8 mouse cellular contexts compared by ENCODE assay signal in the genomic region with DNA sequence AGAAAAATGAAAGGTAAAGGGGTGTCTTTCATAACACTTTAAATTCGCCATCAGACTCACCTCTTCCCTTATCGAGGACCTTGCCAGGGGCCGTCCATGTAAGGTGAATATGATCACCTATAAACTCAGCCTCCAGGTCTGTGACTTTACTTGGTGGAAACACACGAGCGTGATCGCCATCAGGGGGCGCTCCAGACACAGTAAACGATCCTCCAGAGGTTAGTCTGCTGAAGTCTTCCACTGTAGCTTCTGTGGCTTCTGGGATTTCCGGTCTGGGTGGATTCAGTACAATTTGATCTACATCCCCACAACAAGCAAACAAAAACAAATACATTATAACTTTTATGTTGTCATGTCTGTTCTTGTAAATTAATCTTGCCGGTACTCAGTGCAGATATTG. TPM values are rescaled to one million over a fixed set of nuclear protein-coding genes. Genes with fewer than 3 reads are reported as not detected.
A peak's percentile ranks its signal among the peaks of the same experiment; 100 is the strongest.
DNase-seq lines count a peak whose midpoint lies in the region; ATAC-seq and TF ChIP-seq lines count a peak whose summit lies in the region.

No protein-coding gene starts in this region.

- no peak overlapping the region for H3K4me2 ChIP-seq in kidney, embryonic 14.5 days (replicated peaks; ENCODE audit: low read depth, low read length)
- H3K4me2 ChIP-seq in limb, embryonic 13.5 days (replicated peaks): no peak overlapping the region
- no peak overlapping the region for H3K4me2 ChIP-seq in neural tube, embryonic 11.5 days (ENCODE audit: low read depth)
- H3K4me2 ChIP-seq in stomach, postnatal 0 days (replicated peaks; ENCODE audit: low read depth): no peak overlapping the region

- peak; percentile 83 for TF ChIP-seq CTCF in heart, adult 2 months (IDR thresholded peaks at IDR 0.05)
- TF ChIP-seq CTCF in stomach, postnatal 0 days (IDR thresholded peaks at IDR 0.05; ENCODE audit: low read depth): peak; percentile 88

- 0 out of 2 replicates have a peak, but pooled peaks have one; percentile 23 for TF ChIP-seq EP300 in heart, adult 2 months (IDR thresholded peaks at IDR 0.05; ENCODE audit: insufficient read depth, low read depth, low read length)
- no peak for TF ChIP-seq EP300 in stomach, postnatal 0 days (optimal IDR thresholded peaks at IDR 0.05)

- no peak for TF ChIP-seq POLR2A in heart, adult 2 months (IDR thresholded peaks at IDR 0.05; ENCODE audit: insufficient read depth, low read depth, low read length)

- no peaks in the 10 kb centered on the region for H3K4me1 ChIP-seq in embryonic facial prominence, embryonic 10.5 days
- H3K4me1 ChIP-seq in heart, adult 2 months (ENCODE audit: control insufficient read depth, insufficient read depth, low read length): no peaks in the 10 kb centered on the region; the same call in 1 of the 2 replicates
- H3K4me1 ChIP-seq in kidney, embryonic 14.5 days (ENCODE audit: control insufficient read depth, insufficient read depth, low read length): no peaks in the 10 kb centered on the region
- no peaks in the 10 kb centered on the region for H3K4me1 ChIP-seq in limb, embryonic 13.5 days
- H3K4me1 ChIP-seq in neural tube, embryonic 11.5 days (ENCODE audit: control insufficient read depth, insufficient read depth, low read length): no peaks in the 10 kb centered on the region
- H3K4me1 ChIP-seq in stomach, postnatal 0 days (replicated peaks; ENCODE audit: control insufficient read depth, insufficient read depth): no peaks in the 10 kb centered on the region

- intact Hi-C loops in heart, adult 2 months (cut with DNase I): loop anchor here (10.0 kb wide), 2 partner anchors 200 to 310 kb away; no protein-coding TSS in a partner anchor

- no peaks in the 10 kb centered on the region for H3K36me3 ChIP-seq in embryonic facial prominence, embryonic 10.5 days (replicated peaks)
- no peaks in the 10 kb centered on the region for H3K36me3 ChIP-seq in heart, adult 2 months (ENCODE audit: control insufficient read depth, insufficient read depth, low read length)
- H3K36me3 ChIP-seq in kidney, embryonic 14.5 days (ENCODE audit: control insufficient read depth, insufficient read depth, low read length): no peaks in the 10 kb centered on the region
- H3K36me3 ChIP-seq in limb, embryonic 13.5 days: no peaks in the 10 kb centered on the region
- no peaks in the 10 kb centered on the region for H3K36me3 ChIP-seq in neural tube, embryonic 11.5 days (ENCODE audit: control insufficient read depth, insufficient read depth, low read length)
- H3K36me3 ChIP-seq in stomach, postnatal 0 days (ENCODE audit: control insufficient read depth, insufficient read depth, low read length): no peaks in the 10 kb centered on the region

- ATAC-seq in kidney, embryonic 14.5 days (ENCODE audit: low FRiP score, low TSS enrichment): peak; percentile 87
- 0 out of 2 replicates have a peak, but pooled peaks have one; percentile 44 for ATAC-seq in limb, embryonic 13.5 days (ENCODE audit: low FRiP score, low read depth)
- peak; percentile 82 for ATAC-seq in neural tube, embryonic 11.5 days (ENCODE audit: insufficient read depth, low FRiP score, low TSS enrichment)
- ATAC-seq in stomach, postnatal 0 days (ENCODE audit: low FRiP score, low TSS enrichment): peak; percentile 68

- DNase-seq in B cell, adult 2 months: peak; percentile 41 to 51
- DNase-seq in adrenal gland, postnatal 25 days: peak; percentile 81
- DNase-seq in embryonic facial prominence, embryonic 10.5 days (ENCODE audit: low spot score): peak; percentile 83
- DNase-seq in heart, adult 2 months: peak; percentile 66 to 84
- DNase-seq in neural tube, embryonic 11.5 days (ENCODE audit: low spot score): peak; percentile 81
- peak; percentile 87 for DNase-seq in stomach, postnatal 0 days (ENCODE audit: low spot score)

- no peaks in the 10 kb centered on the region for H3K79me2 ChIP-seq in heart, adult 2 months (replicated peaks; ENCODE audit: control insufficient read depth, insufficient read depth, low read length)

- no peaks in the 10 kb centered on the region for H3K27me3 ChIP-seq in embryonic facial prominence, embryonic 10.5 days (replicated peaks; ENCODE audit: low read depth, poor library complexity, severe bottlenecking)
- no peaks in the 10 kb centered on the region for H3K27me3 ChIP-seq in heart, adult 2 months (ENCODE audit: control insufficient read depth, insufficient read depth, low read length)
- no peaks in the 10 kb centered on the region for H3K27me3 ChIP-seq in kidney, embryonic 14.5 days (ENCODE audit: control insufficient read depth, insufficient read depth, low read length)
- H3K27me3 ChIP-seq in limb, embryonic 13.5 days: no peaks in the 10 kb centered on the region
- H3K27me3 ChIP-seq in neural tube, embryonic 11.5 days (ENCODE audit: control insufficient read depth, insufficient read depth, low read length): no peaks in the 10 kb centered on the region
- no peaks in the 10 kb centered on the region for H3K27me3 ChIP-seq in stomach, postnatal 0 days (ENCODE audit: control insufficient read depth, insufficient read depth, low read length)

- no peak overlapping the region for H3K27ac ChIP-seq in embryonic facial prominence, embryonic 10.5 days (replicated peaks)
- H3K27ac ChIP-seq in heart, adult 2 months: no peak overlapping the region
- H3K27ac ChIP-seq in kidney, embryonic 14.5 days (ENCODE audit: low read depth, low read length): no peak overlapping the region
- no peak overlapping the region for H3K27ac ChIP-seq in limb, embryonic 13.5 days
- H3K27ac ChIP-seq in neural tube, embryonic 11.5 days (ENCODE audit: low read depth, low read length): no peak overlapping the region
- H3K27ac ChIP-seq in stomach, postnatal 0 days (replicated peaks): no peak overlapping the region

- no peak overlapping the region for H3K9ac ChIP-seq in heart, adult 2 months (ENCODE audit: low read depth, low read length)
- no peak overlapping the region for H3K9ac ChIP-seq in kidney, embryonic 14.5 days (ENCODE audit: low read depth, low read length)
- no peak overlapping the region for H3K9ac ChIP-seq in limb, embryonic 13.5 days
- no peak overlapping the region for H3K9ac ChIP-seq in neural tube, embryonic 11.5 days (ENCODE audit: low read length)
- H3K9ac ChIP-seq in stomach, postnatal 0 days (ENCODE audit: low read length): no peak overlapping the region

- H3K4me3 ChIP-seq in embryonic facial prominence, embryonic 10.5 days: no peak overlapping the region
- no peak overlapping the region for H3K4me3 ChIP-seq in heart, adult 2 months
- H3K4me3 ChIP-seq in kidney, embryonic 14.5 days (ENCODE audit: low read length): no peak overlapping the region
- H3K4me3 ChIP-seq in limb, embryonic 13.5 days: no peak overlapping the region
- no peak overlapping the region for H3K4me3 ChIP-seq in neural tube, embryonic 11.5 days (ENCODE audit: low read depth, low read length)
- no peak overlapping the region for H3K4me3 ChIP-seq in stomach, postnatal 0 days (ENCODE audit: low read depth, low read length)

- 20% methylated on average over 10 of the region's 10 CpGs for WGBS in embryonic facial prominence, embryonic 10.5 days
- WGBS in heart, adult 2 months: 11% methylated on average over 10 of the region's 10 CpGs
- 11% methylated on average over 10 of the region's 10 CpGs for whole genome bisulfite sequencing in kidney, embryonic 14.5 days
- WGBS in limb, embryonic 13.5 days: 17% methylated on average over 10 of the region's 10 CpGs
- WGBS in neural tube, embryonic 11.5 days: 19% methylated on average over 10 of the region's 10 CpGs
- 9% methylated on average over 10 of the region's 10 CpGs for WGBS in stomach, postnatal 0 days

- H3K9me3 ChIP-seq in embryonic facial prominence, embryonic 10.5 days: no peaks in the 10 kb centered on the region
- no peaks in the 10 kb centered on the region for H3K9me3 ChIP-seq in kidney, embryonic 14.5 days (ENCODE audit: control insufficient read depth, low read length)
- H3K9me3 ChIP-seq in limb, embryonic 13.5 days: no peaks in the 10 kb centered on the region
- no peaks in the 10 kb centered on the region for H3K9me3 ChIP-seq in neural tube, embryonic 11.5 days (ENCODE audit: control insufficient read depth, low read length)
- no peaks in the 10 kb centered on the region for H3K9me3 ChIP-seq in stomach, postnatal 0 days (ENCODE audit: control insufficient read depth, low read length)

RNA-seq across cellular contexts. Expression of a gene that starts 5.9 kb away (rescaled TPM):
- total RNA-seq in adrenal gland, postnatal 25 days (2021): not detected in 2 replicates
- polyA plus RNA-seq in embryonic facial prominence, embryonic 10.5 days (2016; fragmentation: Nextera tagmentation; extraction: Ambion mirVana): not detected in 2 replicates
- under 1 TPM in 1 of 2 experiments, not detected in 1; 0.16 TPM for total RNA-seq in heart, adult 2 months (2021)
- polyA plus RNA-seq in heart, adult 2 months (2012; rRNA removed): 0.29 and 0.85 TPM in 2 replicates
- not detected in 2 replicates for polyA plus RNA-seq in kidney, embryonic 14.5 days (2014; fragmentation: Nextera tagmentation; extraction: Ambion mirVana)
- polyA plus RNA-seq in limb, embryonic 13.5 days (2015; fragmentation: Nextera tagmentation; extraction: Ambion mirVana): 0.32 TPM in 1 of 2 replicates, not detected in the other
- polyA plus RNA-seq in neural tube, embryonic 11.5 days (2014; fragmentation: Nextera tagmentation; extraction: Ambion mirVana): not detected in 2 replicates
- 0.22 and 0.23 TPM in 2 replicates for polyA plus RNA-seq in stomach, postnatal 0 days (2015; fragmentation: Nextera tagmentation; extraction: Ambion mirVana)

RNA-seq across cellular contexts. Expression of a gene that starts 24.0 kb away (rescaled TPM):
- not detected in 2 replicates for total RNA-seq in adrenal gland, postnatal 25 days (2021)
- polyA plus RNA-seq in embryonic facial prominence, embryonic 10.5 days (2016; fragmentation: Nextera tagmentation; extraction: Ambion mirVana): not detected in 2 replicates
- total RNA-seq in heart, adult 2 months (2021): not detected
- polyA plus RNA-seq in heart, adult 2 months (2012; rRNA removed): 0.06 TPM in 1 of 2 replicates, not detected in the other
- 0.05 TPM in 1 of 2 replicates, not detected in the other for polyA plus RNA-seq in kidney, embryonic 14.5 days (2014; fragmentation: Nextera tagmentation; extraction: Ambion mirVana)
- polyA plus RNA-seq in limb, embryonic 13.5 days (2015; fragmentation: Nextera tagmentation; extraction: Ambion mirVana): not detected in 2 replicates
- polyA plus RNA-seq in neural tube, embryonic 11.5 days (2014; fragmentation: Nextera tagmentation; extraction: Ambion mirVana): not detected in 2 replicates
- 0.98 and 1.9 TPM in 2 replicates for polyA plus RNA-seq in stomach, postnatal 0 days (2015; fragmentation: Nextera tagmentation; extraction: Ambion mirVana)
